Mouse (Mus musculus) splenic B cell, adult 2 months (primary cell): ENCODE results near the gene Rpap3.
A peak's percentile ranks its signal among the peaks of the same experiment; 100 is the strongest.

Experiments used
- DNase-seq: peaks from one replicate; pipeline ENCODE4 v3.0.0-alpha.2; 2011; ENCODE audit warnings: low read depth, low spot score
- H3K27me3 ChIP-seq: 2 replicates; pipeline ENCODE4 v1.6.1; 2012; ENCODE audit warnings: mild to moderate bottlenecking, low read length, moderate library complexity, mixed read lengths; ENCODE audit not compliant: control insufficient read depth, poor library complexity, insufficient read depth, severe bottlenecking
- H3K36me3 ChIP-seq: 2 replicates; pipeline ENCODE4 v1.6.1; 2012; ENCODE audit warnings: mild to moderate bottlenecking, low read length, moderate library complexity, mixed read lengths; ENCODE audit not compliant: control insufficient read depth, poor library complexity, insufficient read depth, severe bottlenecking

Rpap3 gene

DNA sequence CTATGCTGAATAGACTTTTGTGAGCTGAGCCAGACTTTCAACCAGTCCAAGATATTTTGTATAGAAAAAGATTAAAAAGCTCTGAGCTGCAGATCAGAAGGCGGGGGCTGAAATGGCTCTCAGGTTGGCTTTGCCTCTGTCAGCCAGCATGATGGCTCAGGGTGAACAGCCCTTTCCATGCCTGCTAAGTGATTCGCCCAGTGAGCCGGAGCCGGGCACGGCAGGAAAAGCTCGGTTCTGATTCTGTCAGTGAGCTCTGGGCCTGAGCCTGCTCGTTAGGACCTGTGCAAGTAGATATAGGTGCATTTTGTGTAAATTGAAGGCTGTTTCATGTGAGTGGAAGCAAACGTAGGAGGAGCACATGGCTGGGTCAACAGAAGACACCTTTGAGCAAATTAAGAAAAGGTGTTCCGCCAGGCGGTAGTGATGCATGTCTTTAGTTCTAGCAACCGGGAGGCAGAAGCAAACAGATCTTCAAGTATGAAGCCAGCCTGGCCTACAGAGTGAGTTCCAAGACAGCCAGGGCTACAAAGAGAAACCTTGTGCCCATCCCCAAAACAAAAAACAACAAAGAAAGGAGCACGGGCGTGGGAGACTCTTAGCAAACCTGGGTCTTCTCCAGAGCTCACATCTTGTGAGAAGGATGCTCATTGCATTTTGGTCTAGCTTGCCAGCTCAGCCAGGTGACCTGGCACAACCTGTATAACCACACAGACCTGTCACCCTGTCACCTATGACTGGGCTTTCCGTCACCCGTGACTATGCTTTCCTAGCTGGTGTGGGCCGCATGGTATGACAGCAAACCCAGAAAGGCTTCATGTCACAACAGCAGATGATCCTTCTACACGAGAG is 18.9 kb upstream of the Rpap3 start:
- H3K36me3 ChIP-seq = no peaks in the 10 kb centered on the region
- DNase-seq = no peak
- no peaks in the 10 kb centered on the region for H3K27me3 ChIP-seq

DNA sequence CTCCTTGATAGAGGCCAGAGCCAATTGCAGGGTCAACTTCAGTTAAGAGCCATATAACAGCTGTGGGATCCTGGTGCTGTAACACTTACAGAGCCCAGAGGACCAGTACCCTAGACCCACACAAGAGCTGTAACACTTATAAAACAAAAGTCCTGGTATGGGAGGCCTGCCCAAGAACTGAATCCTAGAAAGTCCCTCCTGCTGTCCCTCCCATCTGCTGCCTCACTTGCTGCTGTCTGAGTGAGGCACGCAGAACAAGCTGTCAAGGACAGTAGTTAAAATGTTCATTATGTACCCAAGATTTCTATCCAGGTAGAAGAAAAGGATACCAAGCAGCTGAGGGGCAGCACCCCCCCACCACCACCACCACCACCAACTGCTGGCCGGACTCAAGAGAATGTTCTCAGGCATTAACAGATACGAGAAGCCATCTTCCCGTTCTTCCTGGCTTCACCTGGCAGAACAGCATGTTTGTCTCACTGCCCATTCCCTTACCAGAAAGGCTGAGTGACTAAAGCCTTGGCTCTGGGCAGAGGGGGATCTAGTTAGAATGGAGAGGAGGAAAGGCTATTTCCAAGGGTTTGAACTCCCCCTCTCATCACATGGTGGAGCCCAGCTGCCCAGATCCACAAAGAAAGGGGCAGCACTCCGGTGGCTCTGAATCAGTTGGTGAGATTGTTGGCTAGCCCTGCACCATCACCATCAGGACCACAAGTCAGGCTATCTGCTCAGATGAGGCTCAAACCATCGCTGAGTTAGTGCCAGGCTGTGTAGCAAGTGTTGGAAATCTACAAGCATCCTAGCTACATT is 18.1 kb upstream of the Rpap3 start:
- Histone ChIP-seq H3K27me3 (no peaks in the 10 kb centered on the region), H3K36me3 (no peaks in the 10 kb centered on the region)
- no peak for DNase-seq

DNA sequence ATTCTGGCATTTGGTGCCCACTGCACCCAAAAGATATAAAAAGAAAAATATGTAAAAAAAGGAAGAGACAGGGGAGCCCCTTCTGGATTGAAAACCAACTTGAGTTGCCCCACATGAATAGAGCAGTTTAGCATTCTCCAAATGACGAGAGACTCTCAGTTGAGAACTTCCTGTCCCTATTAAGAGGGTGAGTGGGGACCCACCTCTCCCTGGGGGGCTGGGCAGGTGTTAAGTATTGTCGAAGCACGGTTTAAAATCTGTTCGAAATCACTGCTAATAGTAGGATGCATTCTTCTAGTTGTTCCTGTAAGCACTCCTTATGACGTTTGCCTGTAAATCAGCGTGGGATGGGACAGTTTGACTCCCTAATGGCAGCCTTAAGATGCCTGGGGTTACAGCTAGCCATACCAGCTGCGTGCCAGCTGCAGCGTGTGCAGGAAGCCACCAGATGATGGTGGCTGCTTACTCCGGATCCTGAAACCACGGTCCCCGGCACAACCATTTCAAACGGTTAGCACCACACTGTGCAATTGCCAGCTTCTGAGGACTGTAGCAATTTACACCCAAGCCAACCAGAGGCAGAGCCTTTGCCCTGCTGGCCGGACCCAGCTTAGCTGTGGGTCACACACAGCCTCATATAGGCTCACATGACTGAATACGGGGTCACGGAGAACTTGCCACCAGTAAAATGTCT is 15.5 kb upstream of the Rpap3 start:
- peak; percentile 48 for DNase-seq
- Histone ChIP-seq H3K27me3 (no peaks in the 10 kb centered on the region), H3K36me3 (no peaks in the 10 kb centered on the region)

DNA sequence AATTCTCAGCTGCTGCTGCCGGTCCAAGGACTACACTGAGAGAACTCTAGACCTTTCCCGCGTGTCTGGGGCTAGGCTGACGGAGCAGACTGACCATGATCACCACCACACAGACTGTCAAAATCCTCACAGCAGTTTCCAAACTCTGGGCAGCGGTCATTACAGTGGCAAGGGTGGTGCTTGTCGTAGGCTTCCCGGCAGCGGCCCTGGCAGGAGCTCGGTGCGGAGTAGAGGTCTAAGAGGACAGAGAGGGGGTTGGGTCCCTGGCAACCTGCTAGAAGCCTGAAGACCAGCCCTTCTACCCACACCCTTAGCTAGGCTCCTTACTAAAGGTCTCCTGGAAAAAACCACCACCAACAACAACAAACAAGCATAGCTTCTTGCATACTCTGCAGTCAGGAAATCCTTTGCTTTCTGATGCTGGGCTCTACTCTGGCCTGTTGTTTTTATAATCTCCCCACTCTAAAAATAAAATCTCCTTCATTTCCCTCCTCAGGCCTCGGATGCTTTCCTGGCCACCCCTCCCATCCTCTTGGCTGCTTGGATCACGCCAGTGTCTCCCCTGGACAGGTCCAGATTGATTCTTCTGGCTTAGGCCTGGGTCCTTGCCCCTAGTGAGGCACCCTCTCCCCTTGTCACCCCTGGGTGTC is 14.5 kb upstream of the Rpap3 start:
- H3K36me3 ChIP-seq = no peaks in the 10 kb centered on the region
- DNase-seq = no peak
- no peaks in the 10 kb centered on the region for H3K27me3 ChIP-seq

DNA sequence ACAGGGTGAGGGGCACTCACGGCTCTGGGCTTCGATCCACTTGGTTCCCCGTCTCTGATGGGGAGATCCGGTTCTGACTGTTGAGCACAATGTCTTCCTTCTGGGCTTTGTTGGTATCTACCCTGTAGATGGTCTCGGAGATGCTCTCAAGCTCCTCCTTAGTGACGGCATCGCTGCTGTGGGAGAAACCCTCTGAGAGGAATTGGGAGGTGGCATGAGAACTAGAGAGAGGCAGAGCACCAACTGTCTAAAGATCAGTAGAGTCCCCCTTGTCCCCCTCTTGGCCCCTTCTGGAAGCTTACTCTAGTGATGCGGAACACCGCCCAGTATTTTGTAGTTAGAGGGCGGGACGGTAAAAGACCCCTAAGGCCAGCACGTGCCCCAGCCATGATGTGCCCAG is 13.9 kb upstream of the Rpap3 start:
- Histone ChIP-seq H3K27me3 (no peaks in the 10 kb centered on the region), H3K36me3 (no peaks in the 10 kb centered on the region)
- no peak for DNase-seq

DNA sequence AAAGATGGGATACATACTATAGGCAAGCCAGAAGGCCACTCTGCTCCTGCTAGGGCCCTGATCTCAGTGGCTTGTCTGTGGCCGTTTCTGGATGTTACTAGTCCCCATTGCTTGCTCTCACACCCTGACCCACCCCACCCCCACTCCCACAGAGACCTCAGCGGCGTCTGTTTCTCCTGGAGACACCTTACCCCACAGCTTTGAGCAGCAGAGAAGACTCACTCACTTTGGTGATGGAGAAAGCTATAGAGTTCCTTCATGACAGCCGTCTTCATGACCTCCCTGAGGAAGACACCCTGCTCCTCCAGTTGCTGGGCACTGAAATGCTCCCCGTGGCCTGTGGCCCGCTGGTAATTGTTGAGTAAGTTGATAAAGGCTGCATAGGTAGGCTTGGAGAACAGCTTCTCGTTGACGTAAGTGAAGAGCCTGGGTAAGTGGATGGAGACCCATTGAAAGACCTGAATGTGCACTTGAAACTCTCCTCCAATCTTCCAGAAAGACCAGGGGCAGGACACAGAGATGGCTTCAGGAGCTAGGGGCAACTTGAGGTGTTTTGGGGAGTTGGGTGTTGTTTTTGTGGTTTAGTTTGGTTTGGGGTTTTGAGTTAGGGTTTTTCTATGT is 13.0 kb upstream of the Rpap3 start:
- no peak for DNase-seq
- Histone ChIP-seq H3K36me3 (no peaks in the 10 kb centered on the region), H3K27me3 (no peaks in the 10 kb centered on the region)

DNA sequence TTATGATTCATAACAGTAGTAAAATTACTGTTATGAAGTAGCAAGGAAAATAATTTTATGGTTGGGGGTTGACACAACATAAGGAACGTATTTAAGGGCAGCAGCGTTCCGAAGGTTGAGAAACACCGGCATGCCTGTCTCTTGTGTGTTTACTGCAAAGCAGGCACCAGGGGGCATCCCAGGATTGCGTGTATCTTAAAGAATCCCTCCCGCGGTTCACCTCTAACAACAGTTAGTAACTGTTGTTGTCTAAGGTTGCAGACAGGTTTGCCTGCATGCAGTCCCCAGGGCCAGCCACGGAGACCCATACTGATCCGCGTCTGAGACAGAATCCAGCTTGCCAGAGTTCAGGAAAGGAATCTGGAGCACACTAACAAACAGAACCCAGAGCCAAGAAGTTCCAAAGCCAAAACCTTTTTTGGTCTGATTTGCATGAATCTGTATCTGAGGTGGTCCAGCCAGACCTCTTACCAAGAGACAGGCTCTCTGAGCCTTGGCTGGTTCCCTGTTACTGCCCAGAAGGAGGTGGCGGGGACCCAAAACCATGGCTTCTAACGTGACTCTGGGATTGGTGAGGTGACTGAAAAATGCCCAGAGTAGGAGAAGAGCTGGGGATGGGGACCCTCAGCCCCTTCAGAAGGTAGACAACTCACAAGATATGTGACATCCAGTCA is 12.4 kb upstream of the Rpap3 start:
- peak; percentile 89 for DNase-seq

DNA sequence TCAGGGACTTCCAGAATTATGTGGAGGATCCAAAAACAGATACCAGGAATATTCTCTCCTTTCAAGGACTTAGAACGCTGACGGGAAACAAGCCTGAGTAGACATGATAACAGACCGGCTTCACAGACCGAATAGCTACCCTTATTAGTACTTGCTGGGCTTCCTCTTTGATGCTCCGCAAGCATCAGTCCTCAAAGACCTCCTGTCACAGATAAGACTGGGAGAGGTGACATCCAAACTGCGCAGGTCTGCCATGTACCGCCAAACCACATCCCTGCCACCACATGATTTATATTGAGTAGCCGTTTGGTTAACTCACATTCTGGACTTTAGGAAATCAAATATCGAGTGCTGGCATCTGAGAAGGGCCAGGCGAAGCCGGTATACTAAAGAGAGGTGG is 11.2 kb upstream of the Rpap3 start:
- DNase-seq = no peak
- H3K27me3 ChIP-seq = no peaks in the 10 kb centered on the region
- H3K36me3 ChIP-seq = no peaks in the 10 kb centered on the region

More for the DNA sequence above, 12.4 kb upstream of the Rpap3 start:
- no peaks in the 10 kb centered on the region for H3K36me3 ChIP-seq
- no peaks in the 10 kb centered on the region for H3K27me3 ChIP-seq

DNA sequence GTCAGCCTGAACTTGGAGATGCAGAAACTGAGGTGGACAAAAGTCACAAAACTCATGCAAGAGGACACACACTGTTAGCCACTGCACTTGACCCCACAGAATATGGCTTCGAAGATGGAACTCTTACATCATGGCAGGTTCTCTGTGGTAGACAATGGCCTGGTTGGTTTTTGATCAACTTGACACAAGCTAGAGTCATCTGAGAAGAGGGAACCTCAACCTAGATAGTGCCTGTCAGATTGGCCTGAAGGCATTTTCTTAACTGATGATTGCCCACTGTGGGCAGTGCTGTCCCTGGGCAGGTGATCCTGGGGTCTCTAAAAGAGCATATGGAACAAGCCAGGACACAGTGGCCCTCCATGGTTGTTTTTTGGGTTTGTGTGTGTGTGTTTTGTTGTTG is 10.1 kb upstream of the Rpap3 start:
- Histone ChIP-seq H3K27me3 (no peaks in the 10 kb centered on the region), H3K36me3 (no peaks in the 10 kb centered on the region)
- DNase-seq = no peak

DNA sequence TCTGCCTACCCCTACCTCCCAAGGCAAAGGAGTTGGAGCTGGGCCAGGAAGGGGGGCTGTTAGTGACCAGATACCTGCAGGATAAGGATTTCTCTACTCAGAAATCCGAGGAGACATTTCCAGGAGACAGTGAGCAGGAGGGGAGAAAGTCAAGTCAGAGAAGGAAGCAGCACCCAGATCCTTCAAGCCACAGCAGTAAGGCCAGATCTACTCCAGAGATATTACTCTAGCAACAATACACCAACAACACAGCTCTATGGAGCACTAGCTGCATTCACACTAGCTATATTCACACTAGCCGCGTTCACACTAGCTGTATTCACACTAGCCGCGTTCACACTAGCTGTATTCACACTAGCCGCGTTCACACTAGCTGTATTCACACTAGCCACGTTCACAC is 9.5 kb upstream of the Rpap3 start:
- no peak for DNase-seq
- H3K36me3 ChIP-seq = no peaks in the 10 kb centered on the region
- H3K27me3 ChIP-seq = no peaks in the 10 kb centered on the region

DNA sequence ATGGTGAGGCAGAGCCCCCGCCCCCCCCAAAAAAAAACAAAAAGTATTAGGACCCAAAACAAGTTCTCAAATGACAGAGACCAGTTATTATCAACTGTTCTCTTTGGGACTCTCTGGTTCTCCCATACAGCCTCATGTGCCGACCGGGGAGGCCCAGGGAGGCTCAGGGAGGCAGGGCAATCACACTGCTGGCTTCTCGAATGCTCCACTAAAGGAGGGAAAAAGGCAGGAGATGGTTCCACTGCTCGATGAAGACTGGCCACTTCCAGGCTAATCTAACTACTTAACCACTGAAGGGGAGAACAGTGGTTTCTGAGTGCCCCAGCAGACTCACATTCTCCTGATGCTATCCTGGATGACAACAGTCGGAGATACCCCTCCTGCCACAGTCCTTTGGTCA is 6.9 kb upstream of the Rpap3 start:
- no peaks in the 10 kb centered on the region for H3K27me3 ChIP-seq
- H3K36me3 ChIP-seq = no peaks in the 10 kb centered on the region
- no peak for DNase-seq

DNA sequence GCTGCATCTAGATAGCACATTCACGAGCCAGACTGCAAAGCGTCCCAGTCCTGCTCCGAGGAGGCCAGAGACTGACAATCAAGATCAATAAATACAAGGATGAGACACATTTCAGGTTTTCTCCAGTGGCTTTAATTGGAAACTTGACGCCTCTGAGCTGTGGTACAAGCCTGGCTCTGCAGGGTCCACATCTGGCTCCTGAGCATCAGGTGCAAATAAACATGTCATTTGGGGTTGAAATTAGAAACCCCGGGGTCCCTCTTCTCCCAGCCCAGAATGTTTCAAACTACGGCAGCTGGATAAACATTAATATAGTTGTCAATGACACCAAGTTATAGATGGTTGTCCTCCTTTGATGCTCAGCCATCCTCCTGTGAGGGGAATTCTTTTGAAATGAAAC is 5.3 kb upstream of the Rpap3 start:
- no peak for DNase-seq
- H3K27me3 ChIP-seq = no peaks in the 10 kb centered on the region
- H3K36me3 ChIP-seq = no peaks in the 10 kb centered on the region

DNA sequence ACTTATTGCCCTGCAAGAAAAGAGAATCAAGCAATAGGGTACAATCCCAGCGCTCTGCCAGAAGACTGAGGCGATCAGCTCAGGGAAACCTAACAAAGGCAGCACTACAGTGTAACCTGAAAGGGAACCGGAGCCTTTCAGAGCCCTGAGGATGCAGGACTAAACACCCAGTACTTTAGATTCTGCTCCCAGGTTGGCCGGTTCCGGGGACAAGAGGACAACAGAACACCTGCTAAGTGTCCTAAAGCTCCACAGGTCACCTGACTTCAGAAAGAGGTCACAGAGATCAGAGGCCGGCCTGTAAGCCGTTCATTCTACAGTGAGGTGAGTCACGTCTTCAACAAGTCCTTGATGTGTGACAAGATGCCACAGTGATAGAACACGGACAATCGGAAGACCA is 9.0 kb downstream of the Rpap3 start:
- DNase-seq = no peak
- peaks cover 19% of the 10 kb centered on the region for H3K36me3 ChIP-seq
- H3K27me3 ChIP-seq = no peaks in the 10 kb centered on the region; the same call in 1 of the 2 replicates

DNA sequence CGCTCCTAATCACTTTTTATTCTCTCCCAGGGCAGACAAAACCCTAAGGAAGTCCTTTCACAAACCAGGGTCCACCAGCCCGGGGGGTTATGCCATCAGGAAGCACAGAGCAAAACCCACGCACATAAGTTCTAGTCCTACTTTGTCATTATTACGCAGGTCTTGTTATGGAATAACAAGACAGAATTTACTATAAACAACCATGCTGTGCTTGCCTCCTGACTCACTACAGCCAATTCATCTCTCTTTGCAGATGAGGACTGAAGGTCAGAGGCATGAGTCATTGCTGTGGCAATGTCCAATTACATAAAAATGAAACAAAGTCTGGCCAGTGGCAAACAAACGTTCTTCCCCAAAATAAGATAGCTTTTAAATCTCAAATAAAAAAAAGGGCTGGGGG is 12.2 kb downstream of the Rpap3 start:
- H3K27me3 ChIP-seq = no peaks in the 10 kb centered on the region; the same call in 1 of the 2 replicates
- DNase-seq = no peak
- H3K36me3 ChIP-seq = peaks cover 20% of the 10 kb centered on the region
